Mouse (Mus musculus) heart, postnatal 0 days (tissue): ENCODE data around the gene Pitpnm2. TPM values are rescaled to one million over a fixed set of nuclear protein-coding genes. Genes with fewer than 3 reads are reported as not detected.

Experiments
- ATAC-seq: fragments of 200-750 bp; cut with Nextera tagmentation; 2 replicates; pipeline ENCODE4 v1.8.0; 2017; ENCODE audit warnings: low read depth, moderate number of reproducible peaks, moderate library complexity; ENCODE audit not compliant: insufficient read depth
- DNase-seq: peaks from one replicate; pipeline ENCODE4 v3.0.0-alpha.2; 2016; ENCODE audit warnings: low spot score
- H3K27ac ChIP-seq: fragments of 300-500 bp; sonication (generic); 2 replicates; pipeline ENCODE4 v1.5.1; 2014; ENCODE audit warnings: low read depth, mild to moderate bottlenecking
- H3K27me3 ChIP-seq: fragments of 300-500 bp; sonication (generic); 2 replicates; pipeline ENCODE4 v1.6.1; 2014; ENCODE audit warnings: low read length, mixed read lengths; ENCODE audit not compliant: control insufficient read depth, insufficient read depth
- H3K36me3 ChIP-seq: fragments of 300-500 bp; sonication (generic); replicated peaks from 2 replicates; pipeline ENCODE4 v1.6.1; 2014; ENCODE audit warnings: low read length, mixed read lengths; ENCODE audit not compliant: control insufficient read depth, insufficient read depth
- H3K4me1 ChIP-seq: fragments of 300-500 bp; sonication (generic); 2 replicates; pipeline ENCODE4 v1.6.1; 2014; ENCODE audit warnings: antibody characterized with exemption; ENCODE audit not compliant: control insufficient read depth, insufficient read depth
- H3K4me2 ChIP-seq: fragments of 300-500 bp; sonication (generic); 2 replicates; pipeline ENCODE4 v1.6.1; 2014; ENCODE audit warnings: low read depth, mild to moderate bottlenecking, low read length, moderate library complexity
- H3K4me3 ChIP-seq: fragments of 300-500 bp; sonication (generic); 2 replicates; pipeline ENCODE4 v1.5.1; 2014; ENCODE audit warnings: low read depth, low read length
- H3K9ac ChIP-seq: fragments of 300-500 bp; sonication (generic); replicated peaks from 2 replicates; pipeline ENCODE4 v1.6.1; 2014; ENCODE audit warnings: low read depth, low read length, mixed read lengths
- H3K9me3 ChIP-seq: fragments of 300-500 bp; sonication (generic); replicated peaks from 2 replicates; pipeline ENCODE4 v1.6.1; 2016; ENCODE audit warnings: low read length; ENCODE audit not compliant: control insufficient read depth
- CTCF ChIP-seq: IDR thresholded peaks from 2 replicates; pipeline ENCODE4 v1.5.1; 2016; ENCODE audit warnings: antibody characterized with exemption, control low read depth, low read depth
- EP300 ChIP-seq: IDR thresholded peaks from 2 replicates; pipeline ENCODE4 v1.6.1; 2016; ENCODE audit warnings: antibody characterized with exemption, low read depth
- WGBS: fragments of 180-500 bp; shearing (Covaris S2); extraction: QIAGEN DNeasy Blood & Tissue Kit; methylation state at CpG from one replicate; pipeline ENCODE4 v1.1.7; 2014; 5-methylcytosine and 5-hydroxymethylcytosine counted together
- polyA plus RNA-seq: library from polyadenylated mRNA; unstranded; fragments of >200 nt; fragmentation: Nextera tagmentation; extraction: Ambion mirVana; gene quantifications from 2 replicates; pipeline ENCODE4 v1.2.1, GENCODE M21; 2015
- total RNA-seq: library from RNA; depleted of rRNA; stranded (reverse); fragments of >200 nt; gene quantifications from 2 replicates; pipeline ENCODE4 v1.2.3, GENCODE M21; 2014; ENCODE audit warnings: low replicate concordance

The Pitpnm2 gene
- total and polyA plus RNA-seq, 2 experiments from 2014 or later = 3.2 to 17.1 TPM

DNA sequence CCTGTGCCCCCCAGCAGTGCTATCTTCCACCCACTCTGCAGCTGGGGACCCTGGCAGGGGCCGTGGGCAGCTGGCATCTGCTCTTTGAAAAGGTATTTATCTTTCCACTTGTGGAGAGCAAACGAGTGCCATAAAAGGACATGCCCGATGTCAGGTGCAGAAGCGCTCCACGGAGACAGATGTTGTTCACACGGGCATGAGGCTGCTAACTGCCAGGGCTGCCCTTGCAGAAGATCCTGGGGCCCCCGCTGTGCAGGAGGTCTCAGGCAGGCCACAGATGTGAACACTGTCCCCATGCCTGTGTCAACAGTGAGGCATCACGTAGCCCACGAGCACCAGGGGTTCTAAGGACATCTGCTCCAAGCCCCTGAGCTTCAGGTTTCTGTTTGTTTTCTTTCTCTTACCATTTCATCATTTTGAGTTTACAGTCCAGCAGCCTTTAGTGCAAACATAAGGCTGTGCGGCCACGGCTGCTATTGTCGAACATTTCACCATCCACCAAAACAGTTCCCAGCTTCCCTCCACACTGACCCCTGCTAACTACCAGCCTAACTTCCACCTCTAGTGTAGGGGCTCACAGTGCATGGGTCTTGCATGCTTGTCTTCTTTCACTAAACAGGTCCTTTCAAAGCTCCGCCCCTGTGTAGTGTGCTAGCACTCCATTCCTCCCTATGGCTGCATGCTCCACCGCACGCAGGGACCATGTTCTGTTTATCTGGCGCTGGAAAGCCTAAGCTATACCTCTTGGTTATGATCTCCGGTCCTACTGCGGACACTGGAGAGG lies 17.0 kb downstream of the Pitpnm2 start:
- no peak for DNase-seq
- 40% methylated on average over 18 of the region's 18 CpGs for WGBS
- no peak for TF ChIP-seq CTCF
- Histone ChIP-seq H3K9ac (no peak overlapping the region), H3K27ac (peak overlapping the region; percentile 83), H3K27me3 (no peaks in the 10 kb centered on the region), H3K4me2 (peak overlapping the region; percentile 10; the same call in 1 of the 2 replicates), H3K36me3 (no peaks in the 10 kb centered on the region), H3K4me1 (peaks cover 58% of the 10 kb centered on the region), H3K4me3 (no peak overlapping the region), H3K9me3 (no peaks in the 10 kb centered on the region)
- ATAC-seq = no peak

DNA sequence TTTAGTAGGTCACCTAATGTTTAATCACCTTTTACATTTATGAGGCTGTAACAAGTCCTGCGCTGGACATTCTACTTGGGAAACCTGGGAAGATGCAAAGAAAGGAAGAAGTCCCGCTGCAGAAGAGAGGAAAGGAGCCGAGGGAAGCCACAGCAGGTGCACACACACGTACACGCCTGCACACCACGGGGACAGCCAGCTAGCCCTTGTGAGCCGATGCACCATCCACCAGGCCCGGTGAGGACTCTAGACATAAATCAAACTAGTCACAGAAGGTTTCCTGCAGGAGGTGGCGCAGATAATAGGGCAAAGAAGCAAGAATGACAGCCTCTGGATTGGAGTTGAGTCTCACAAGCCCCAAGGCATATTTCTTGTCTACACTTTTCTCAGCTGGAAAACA lies 19.1 kb downstream of the Pitpnm2 start:
- H3K4me1 ChIP-seq = peaks cover 66% of the 10 kb centered on the region
- TF ChIP-seq EP300 = no peak
- TF ChIP-seq CTCF = no peak
- H3K27me3 ChIP-seq = no peaks in the 10 kb centered on the region
- WGBS = 81% methylated on average over 9 of the region's 9 CpGs
- H3K9ac ChIP-seq = no peak overlapping the region
- peak overlapping the region; percentile 83; the same call in 1 of the 2 replicates for H3K27ac ChIP-seq
- ATAC-seq (no peak), DNase-seq (no peak)
- no peak overlapping the region for H3K4me2 ChIP-seq
- H3K9me3 ChIP-seq = no peaks in the 10 kb centered on the region
- H3K36me3 ChIP-seq = no peaks in the 10 kb centered on the region
- no peak overlapping the region for H3K4me3 ChIP-seq

DNA sequence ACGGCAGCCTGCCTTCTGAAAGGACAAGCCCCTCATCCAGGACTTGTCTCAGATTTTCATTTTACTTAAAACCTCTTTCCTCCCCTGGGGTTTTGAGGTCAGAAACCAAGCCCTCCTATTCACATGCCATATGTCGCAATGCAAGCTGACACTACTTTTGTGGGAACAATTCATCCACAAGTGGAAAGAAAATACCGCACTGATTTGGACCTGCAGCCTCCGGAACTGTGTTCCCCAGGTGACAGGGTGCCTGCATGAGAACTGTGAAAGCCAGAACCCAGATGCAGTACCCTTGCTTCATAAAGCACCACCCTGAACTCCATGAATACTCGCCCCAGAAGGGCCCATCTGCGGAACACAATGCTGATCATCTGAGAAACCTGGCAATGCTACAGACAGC lies 22.4 kb downstream of the Pitpnm2 start:
- H3K4me2 ChIP-seq = no peak overlapping the region
- H3K27me3 ChIP-seq = no peaks in the 10 kb centered on the region
- DNase-seq (no peak), ATAC-seq (no peak)
- 64% methylated on average over 6 of the region's 6 CpGs for WGBS
- H3K36me3 ChIP-seq = no peaks in the 10 kb centered on the region
- TF ChIP-seq EP300 (no peak), CTCF (no peak)
- H3K9me3 ChIP-seq = no peaks in the 10 kb centered on the region
- no peak overlapping the region for H3K4me3 ChIP-seq
- H3K27ac ChIP-seq = no peak overlapping the region
- peaks cover 64% of the 10 kb centered on the region for H3K4me1 ChIP-seq
- no peak overlapping the region for H3K9ac ChIP-seq

DNA sequence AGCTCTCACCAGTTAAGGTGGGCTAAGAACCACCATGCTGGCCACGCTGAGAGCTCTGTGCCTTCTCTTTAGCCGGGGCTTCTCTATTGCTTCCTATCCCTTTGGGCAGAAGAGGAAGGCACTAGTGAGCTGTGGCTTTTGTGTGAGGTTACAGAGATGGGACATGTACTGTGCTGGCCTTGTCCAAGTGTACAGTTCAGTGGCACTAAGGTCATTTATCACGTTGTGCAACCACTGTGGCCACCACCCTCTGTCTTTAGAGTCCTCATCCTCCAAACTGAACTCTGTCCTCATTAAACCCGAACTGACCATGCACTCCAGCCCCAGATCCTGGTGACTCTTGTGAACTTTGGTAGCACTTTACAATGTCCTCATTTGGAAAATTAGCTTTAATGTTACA lies 23.1 kb downstream of the Pitpnm2 start:
- no peaks in the 10 kb centered on the region for H3K27me3 ChIP-seq
- no peak for TF ChIP-seq EP300
- no peak for TF ChIP-seq CTCF
- ATAC-seq (no peak), DNase-seq (no peak)
- peak overlapping the region; percentile 1; the same call in 1 of the 2 replicates for H3K27ac ChIP-seq
- H3K9me3 ChIP-seq = no peaks in the 10 kb centered on the region
- H3K36me3 ChIP-seq = no peaks in the 10 kb centered on the region
- H3K4me1 ChIP-seq = peaks cover 64% of the 10 kb centered on the region
- no peak overlapping the region for H3K9ac ChIP-seq
- no peak overlapping the region for H3K4me3 ChIP-seq
- H3K4me2 ChIP-seq = no peak overlapping the region
- WGBS = 82% methylated on average over 4 of the region's 4 CpGs

DNA sequence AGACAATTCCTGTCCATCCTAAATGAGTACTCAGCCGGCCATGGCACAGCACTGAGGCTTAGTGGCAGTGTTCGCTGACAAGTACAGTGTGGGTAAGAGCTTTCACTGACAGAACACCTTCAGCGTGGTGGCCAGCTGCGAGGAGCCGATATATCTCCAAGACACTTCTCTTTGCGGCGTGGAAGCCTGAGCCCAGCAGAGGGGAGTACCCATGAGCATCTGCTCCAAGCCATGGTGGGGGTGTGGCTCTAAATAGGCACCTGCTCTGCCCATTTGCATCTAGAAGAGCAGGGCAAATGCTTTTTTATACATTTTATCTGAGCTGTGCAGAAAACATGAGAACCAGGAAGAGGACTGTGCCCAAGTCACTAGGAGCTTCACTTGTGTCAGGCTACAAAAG lies 23.7 kb downstream of the Pitpnm2 start:
- 69% methylated on average over 7 of the region's 7 CpGs for WGBS
- no peaks in the 10 kb centered on the region for H3K9me3 ChIP-seq
- H3K4me1 ChIP-seq = peaks cover 64% of the 10 kb centered on the region
- no peak overlapping the region for H3K4me2 ChIP-seq
- ATAC-seq = no peak
- TF ChIP-seq CTCF = no peak
- no peak for TF ChIP-seq EP300
- no peak overlapping the region for H3K9ac ChIP-seq
- peak overlapping the region; percentile 1; the same call in 1 of the 2 replicates for H3K27ac ChIP-seq
- no peaks in the 10 kb centered on the region for H3K27me3 ChIP-seq
- no peak for DNase-seq
- no peaks in the 10 kb centered on the region for H3K36me3 ChIP-seq
- H3K4me3 ChIP-seq = no peak overlapping the region
